Mouse (Mus musculus): ENCODE results near the gene Gm21987. TPM values are rescaled to one million over a fixed set of nuclear protein-coding genes. Genes with fewer than 3 reads are reported as not detected.

Gm21987 gene
- polyA plus RNA-seq, 1 experiment from 2014 or later: not detected

DNA sequence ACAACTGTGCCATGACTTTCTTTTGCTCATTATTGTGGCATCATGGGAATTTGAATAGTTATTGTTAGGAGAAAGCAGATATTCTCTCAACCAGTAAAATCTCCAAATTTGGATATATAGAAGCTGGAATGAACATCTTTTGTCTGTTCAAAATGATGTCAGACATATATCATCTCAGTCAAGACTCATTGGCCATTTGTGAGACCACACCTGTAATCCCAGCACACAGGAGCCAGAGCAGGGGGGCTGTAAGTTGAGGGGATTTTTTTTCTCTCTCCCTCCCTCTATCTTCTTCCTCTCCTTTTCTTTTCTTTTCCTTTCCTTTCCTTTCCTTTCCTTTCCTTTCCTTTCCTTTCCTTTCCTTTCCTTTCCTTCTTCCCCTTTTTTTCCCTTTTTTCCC lies 6.0 kb downstream of the Gm21987 start:
- no peak overlapping the region for H3K27ac ChIP-seq
- no peak overlapping the region for H3K4me3 ChIP-seq
- no peaks in the 10 kb centered on the region for H3K27me3 ChIP-seq (ENCODE audit: poor library complexity, severe bottlenecking)
- peaks cover 49% of the 10 kb centered on the region for H3K36me3 ChIP-seq (replicated peaks)
- no peaks in the 10 kb centered on the region for H3K9me3 ChIP-seq
- peaks cover 7% of the 10 kb centered on the region for H3K4me1 ChIP-seq
- no peak for DNase-seq (ENCODE audit: extremely low spot score, low spot score)

DNA sequence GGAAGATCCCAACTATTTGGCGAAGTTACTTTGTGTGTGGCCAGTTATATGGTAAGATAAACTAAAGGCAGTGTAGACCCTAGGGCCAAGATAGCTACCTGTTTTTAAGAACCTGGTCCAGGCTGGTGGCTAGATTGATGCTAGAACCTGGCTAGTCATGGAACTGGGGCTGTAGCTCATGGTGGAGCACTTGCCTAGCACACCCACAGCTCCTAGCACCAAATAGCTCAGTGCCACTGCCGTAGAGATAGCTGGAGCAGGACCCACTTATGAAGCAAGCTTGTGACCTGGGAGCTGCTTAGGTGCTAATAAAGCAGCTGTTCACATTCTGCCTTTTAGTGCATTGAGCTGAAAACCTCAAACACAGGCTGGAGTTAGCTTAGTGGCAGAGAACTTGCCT lies 6.8 kb downstream of the Gm21987 start:
- Histone ChIP-seq H3K27me3 (ENCODE audit: poor library complexity, severe bottlenecking) (no peaks in the 10 kb centered on the region), H3K9me3 (no peaks in the 10 kb centered on the region), H3K27ac (no peak overlapping the region), H3K36me3 (replicated peaks) (peaks cover 49% of the 10 kb centered on the region), H3K4me1 (no peaks in the 10 kb centered on the region), H3K4me3 (no peak overlapping the region)
- WGBS: 90% methylated on average over 2 of the region's 2 CpGs
- DNase-seq (ENCODE audit: extremely low spot score, low spot score): no peak

- 90% methylated on average over 5 of the region's 5 CpGs for WGBS
- no peak overlapping the region for H3K27ac ChIP-seq
- H3K36me3 ChIP-seq (replicated peaks): peaks cover 43% of the 10 kb centered on the region
- H3K4me3 ChIP-seq: no peak overlapping the region
- no peaks in the 10 kb centered on the region for H3K9me3 ChIP-seq
- no peak for DNase-seq (ENCODE audit: extremely low spot score, low spot score)
- H3K27me3 ChIP-seq (ENCODE audit: poor library complexity, severe bottlenecking): no peaks in the 10 kb centered on the region
- H3K4me1 ChIP-seq: no peaks in the 10 kb centered on the region
Observed at GRCm38 (mm10) chr16:38354185-38354913, 7.5 kb downstream of the Gm21987 start.

GRCm38 (mm10) chr16:38358256-38358812 lies 11.5 kb downstream of the Gm21987 start:
- Histone ChIP-seq H3K27ac (no peak overlapping the region), H3K36me3 (replicated peaks) (peaks cover 8% of the 10 kb centered on the region), H3K4me1 (peaks cover 11% of the 10 kb centered on the region; the same call in 1 of the 2 replicates), H3K27me3 (ENCODE audit: poor library complexity, severe bottlenecking) (no peaks in the 10 kb centered on the region), H3K9me3 (no peaks in the 10 kb centered on the region), H3K4me3 (no peak overlapping the region)
- DNase-seq (ENCODE audit: extremely low spot score, low spot score): no peak
- 90% methylated on average over 6 of the region's 6 CpGs for WGBS

DNA sequence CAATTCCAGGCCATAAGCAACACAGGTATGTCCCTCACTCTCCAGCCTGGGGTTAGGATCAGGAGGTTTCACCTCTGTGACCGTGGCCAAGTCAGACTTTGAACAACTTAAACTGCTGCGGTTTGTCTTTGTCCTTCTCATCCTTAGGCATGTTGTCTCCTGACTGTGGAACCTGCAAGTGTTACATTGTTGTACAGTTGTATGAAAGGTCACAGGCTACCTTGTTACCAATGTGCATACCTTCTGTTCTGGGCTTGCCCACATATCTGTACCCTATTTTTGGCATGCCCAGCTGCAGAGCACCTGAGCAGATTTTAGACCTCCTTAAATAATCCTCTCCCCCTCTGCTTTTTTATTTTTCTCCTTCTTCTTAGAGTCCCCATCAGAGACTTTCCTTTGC lies 12.4 kb downstream of the Gm21987 start:
- no peak for DNase-seq (ENCODE audit: extremely low spot score, low spot score)
- 91% methylated on average over 2 of the region's 2 CpGs for WGBS
- Histone ChIP-seq H3K9me3 (no peaks in the 10 kb centered on the region), H3K4me3 (no peak overlapping the region), H3K36me3 (replicated peaks) (0 out of 2 replicates have a peak, but pooled peaks cover 3% of the 10 kb centered on the region), H3K4me1 (peaks cover 11% of the 10 kb centered on the region; the same call in 1 of the 2 replicates), H3K27me3 (ENCODE audit: poor library complexity, severe bottlenecking) (no peaks in the 10 kb centered on the region), H3K27ac (no peak overlapping the region)

DNA sequence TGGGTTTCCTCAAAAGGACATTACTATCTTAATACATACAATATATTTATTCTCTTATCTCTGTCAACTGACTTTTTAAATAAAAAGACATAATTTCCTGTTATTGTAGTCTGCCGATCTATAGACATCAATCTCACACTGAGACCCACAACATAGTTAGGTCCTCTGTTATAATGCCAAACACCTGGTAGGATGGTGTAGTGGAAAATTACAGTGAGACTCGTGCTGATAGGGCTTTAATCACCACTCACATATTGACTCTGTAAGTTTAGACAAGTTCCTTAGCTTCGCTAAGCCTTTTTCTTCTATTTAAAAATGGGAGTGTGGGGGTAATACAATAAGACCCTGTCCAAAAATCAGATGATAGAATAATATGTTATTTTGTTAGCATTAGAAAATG lies 13.0 kb downstream of the Gm21987 start:
- no peak for DNase-seq (ENCODE audit: extremely low spot score, low spot score)
- no peaks in the 10 kb centered on the region for H3K27me3 ChIP-seq (ENCODE audit: poor library complexity, severe bottlenecking)
- H3K4me1 ChIP-seq: peaks cover 11% of the 10 kb centered on the region; the same call in 1 of the 2 replicates
- WGBS: 87% methylated on average over 3 of the region's 3 CpGs
- 0 out of 2 replicates have a peak, but pooled peaks cover 3% of the 10 kb centered on the region for H3K36me3 ChIP-seq (replicated peaks)
- H3K27ac ChIP-seq: no peak overlapping the region
- H3K9me3 ChIP-seq: no peaks in the 10 kb centered on the region
- H3K4me3 ChIP-seq: no peak overlapping the region

DNA sequence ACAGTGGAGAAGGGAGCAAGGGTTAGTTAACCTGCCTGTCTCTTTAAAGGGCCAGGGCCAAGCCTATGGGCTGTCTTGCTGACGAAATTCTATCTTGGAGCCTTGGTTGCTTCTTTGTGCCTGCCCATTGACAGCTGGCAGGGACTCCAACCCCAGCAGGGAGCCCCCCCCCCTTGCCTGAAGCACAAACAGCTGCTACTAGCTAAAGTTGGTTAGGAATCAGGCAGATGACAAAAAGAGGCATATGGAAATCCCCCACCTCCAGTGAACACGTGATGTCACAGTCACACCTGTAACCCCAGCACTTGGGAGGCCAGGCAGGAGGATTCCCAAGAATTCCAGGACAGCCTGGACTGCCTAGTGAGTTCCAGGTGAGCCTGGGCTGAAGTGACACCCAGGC lies 13.5 kb downstream of the Gm21987 start:
- Histone ChIP-seq H3K27ac (no peak overlapping the region), H3K27me3 (ENCODE audit: poor library complexity, severe bottlenecking) (no peaks in the 10 kb centered on the region), H3K9me3 (no peaks in the 10 kb centered on the region), H3K36me3 (replicated peaks) (0 out of 2 replicates have a peak, but pooled peaks cover 3% of the 10 kb centered on the region), H3K4me1 (peaks cover 11% of the 10 kb centered on the region; the same call in 1 of the 2 replicates), H3K4me3 (no peak overlapping the region)
- DNase-seq (ENCODE audit: extremely low spot score, low spot score): no peak
- WGBS: 21% methylated on average over 2 of the region's 2 CpGs

GRCm38 (mm10) chr16:38361933-38362332 lies 15.1 kb downstream of the Gm21987 start, which contains the start of gene Popdc2:
TSS of gene Popdc2 (plus strand) at chr16:38362209.
- DNase-seq (ENCODE audit: extremely low spot score, low spot score): no peak
- Histone ChIP-seq H3K27ac (no peak within 1 kb of the TSS; the same call in 1 of the 2 replicates), H3K4me3 (no peak within 1 kb of the TSS), H3K27me3 (ENCODE audit: poor library complexity, severe bottlenecking) (no peaks in the 10 kb centered on the region), H3K9me3 (no peaks in the 10 kb centered on the region), H3K36me3 (replicated peaks) (0 out of 2 replicates have a peak, but pooled peaks cover 2% of the 10 kb centered on the region), H3K4me1 (peaks cover 11% of the 10 kb centered on the region; the same call in 1 of the 2 replicates)
- 73% methylated on average over 10 of the region's 10 CpGs for WGBS

DNA sequence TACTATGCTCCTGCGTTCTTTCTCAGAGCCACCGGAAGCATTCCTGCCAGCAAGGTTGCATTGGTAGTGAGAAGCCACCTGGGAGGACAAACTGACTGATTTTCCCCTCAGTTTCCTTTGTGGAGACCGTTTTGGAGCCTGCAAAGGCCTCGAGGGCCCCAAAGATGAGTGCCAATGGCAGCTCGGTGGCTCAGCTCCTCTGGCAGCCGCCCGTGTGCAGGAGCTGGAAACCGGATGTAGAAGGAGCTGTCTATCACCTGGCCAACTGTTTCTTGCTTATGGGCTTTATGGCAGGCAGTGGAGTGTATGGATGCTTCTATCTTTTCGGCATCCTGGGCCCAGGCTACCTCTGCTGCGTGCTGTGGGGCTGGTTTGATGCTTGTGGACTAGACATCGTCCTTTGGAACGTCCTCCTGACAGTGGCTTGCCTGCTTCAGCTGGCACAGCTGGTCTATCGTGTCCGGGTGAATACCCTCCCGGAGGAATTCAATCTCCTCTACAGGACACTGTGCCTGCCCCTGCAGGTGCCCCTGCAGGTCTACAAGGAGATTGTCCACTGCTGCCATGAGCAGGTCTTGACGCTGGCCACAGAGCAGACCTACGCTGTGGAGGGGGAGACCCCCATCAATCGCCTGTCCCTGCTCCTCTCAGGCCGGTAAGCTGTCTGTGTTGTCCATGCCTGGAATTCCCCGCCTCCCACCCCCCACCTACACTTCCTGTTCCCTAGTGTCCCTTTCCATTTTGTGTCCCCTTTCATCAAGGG lies 15.8 kb downstream of the Gm21987 start:
- H3K4me1 ChIP-seq: peaks cover 11% of the 10 kb centered on the region; the same call in 1 of the 2 replicates
- H3K9me3 ChIP-seq: no peaks in the 10 kb centered on the region
- H3K4me3 ChIP-seq: no peak overlapping the region
- 85% methylated on average over 20 of the region's 20 CpGs for WGBS
- DNase-seq (ENCODE audit: extremely low spot score, low spot score): no peak
- no peak overlapping the region for H3K27ac ChIP-seq
- no peaks in the 10 kb centered on the region for H3K36me3 ChIP-seq (replicated peaks)
- no peaks in the 10 kb centered on the region for H3K27me3 ChIP-seq (ENCODE audit: poor library complexity, severe bottlenecking)

- H3K4me1 ChIP-seq: peaks cover 11% of the 10 kb centered on the region
- no peak overlapping the region for H3K4me3 ChIP-seq
- no peaks in the 10 kb centered on the region for H3K9me3 ChIP-seq
- H3K27ac ChIP-seq: no peak overlapping the region
- H3K27me3 ChIP-seq (ENCODE audit: poor library complexity, severe bottlenecking): no peaks in the 10 kb centered on the region
- no peak for DNase-seq (ENCODE audit: extremely low spot score, low spot score)
- WGBS: 90% methylated on average over 3 of the region's 3 CpGs
- no peaks in the 10 kb centered on the region for H3K36me3 ChIP-seq (replicated peaks)
Observed at GRCm38 (mm10) chr16:38363256-38363595, 16.4 kb downstream of the Gm21987 start.

DNA sequence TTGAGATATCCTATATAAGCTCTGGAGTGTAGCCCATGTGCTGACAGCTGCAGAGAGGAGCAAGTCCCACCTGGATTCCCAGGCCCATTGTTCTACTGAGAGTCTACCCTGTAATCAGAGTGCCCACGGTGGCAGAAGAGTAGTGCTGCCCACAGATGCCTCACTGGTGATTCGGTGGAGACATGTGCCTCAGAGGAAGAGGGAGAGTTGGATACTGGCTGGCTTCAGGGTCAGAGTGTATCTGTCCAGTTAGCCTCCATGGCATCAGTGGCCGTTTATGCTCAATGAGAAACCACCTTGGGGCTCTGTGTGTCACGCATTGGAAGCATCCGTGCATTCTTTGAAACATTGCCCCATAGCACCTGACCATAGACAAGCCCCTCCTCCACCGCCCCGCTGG lies 16.8 kb downstream of the Gm21987 start:
- Histone ChIP-seq H3K36me3 (replicated peaks) (no peaks in the 10 kb centered on the region), H3K27me3 (ENCODE audit: poor library complexity, severe bottlenecking) (no peaks in the 10 kb centered on the region), H3K27ac (no peak overlapping the region), H3K9me3 (no peaks in the 10 kb centered on the region), H3K4me3 (no peak overlapping the region), H3K4me1 (peaks cover 15% of the 10 kb centered on the region)
- 91% methylated on average over 7 of the region's 7 CpGs for whole genome bisulfite sequencing
- DNase-seq (ENCODE audit: extremely low spot score, low spot score): no peak

DNA sequence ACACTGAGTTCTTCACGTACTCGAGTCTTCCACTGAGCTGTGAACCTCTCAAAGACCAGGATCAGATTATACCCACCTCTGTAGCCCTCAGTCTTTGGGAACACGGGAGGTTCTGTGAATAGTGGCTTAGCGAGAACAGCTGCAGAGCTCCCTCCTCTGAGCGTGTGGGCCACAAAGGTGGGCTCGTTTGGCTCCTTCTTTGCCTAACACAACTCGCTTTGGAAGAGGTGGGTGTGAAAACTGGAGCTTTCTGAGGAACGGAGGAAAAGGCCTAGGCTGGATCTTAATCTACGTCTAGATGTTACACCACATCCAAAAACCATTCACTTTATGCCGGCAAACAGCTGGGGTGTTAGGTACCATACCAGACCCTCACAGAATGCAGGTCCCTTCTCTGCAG lies 18.6 kb downstream of the Gm21987 start:
- H3K27me3 ChIP-seq (ENCODE audit: poor library complexity, severe bottlenecking): no peaks in the 10 kb centered on the region
- 88% methylated on average over 10 of the region's 10 CpGs for WGBS
- no peak overlapping the region for H3K27ac ChIP-seq
- H3K9me3 ChIP-seq: no peaks in the 10 kb centered on the region
- no peak for DNase-seq (ENCODE audit: extremely low spot score, low spot score)
- peaks cover 15% of the 10 kb centered on the region for H3K4me1 ChIP-seq
- no peak overlapping the region for H3K4me3 ChIP-seq
- H3K36me3 ChIP-seq (replicated peaks): no peaks in the 10 kb centered on the region

DNA sequence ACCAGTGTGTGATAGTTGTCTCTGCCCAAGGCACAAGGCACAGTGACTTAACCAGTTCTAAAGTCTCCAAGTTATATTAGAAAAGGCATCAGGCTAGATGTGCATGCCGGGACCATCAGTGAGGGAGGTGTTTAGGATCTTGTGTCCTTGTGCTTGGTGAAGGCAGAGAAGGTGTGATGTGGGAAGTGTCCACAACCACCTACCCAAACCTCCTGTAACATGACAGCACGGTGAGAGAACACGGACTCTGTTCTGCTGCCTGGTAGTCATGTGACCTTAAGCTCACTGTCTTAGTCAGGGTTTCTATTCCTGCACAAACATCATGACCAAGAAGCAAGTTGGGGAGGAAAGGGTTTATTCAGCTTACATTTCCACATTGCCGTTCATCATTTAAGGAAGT lies 19.4 kb downstream of the Gm21987 start:
- DNase-seq (ENCODE audit: extremely low spot score, low spot score): no peak
- no peak overlapping the region for H3K27ac ChIP-seq
- H3K36me3 ChIP-seq (replicated peaks): no peaks in the 10 kb centered on the region
- H3K4me3 ChIP-seq: no peak overlapping the region
- WGBS: 96% methylated on average over 4 of the region's 4 CpGs
- peaks cover 13% of the 10 kb centered on the region for H3K4me1 ChIP-seq
- H3K27me3 ChIP-seq (ENCODE audit: poor library complexity, severe bottlenecking): no peaks in the 10 kb centered on the region
- H3K9me3 ChIP-seq: no peaks in the 10 kb centered on the region
